Mouse (Mus musculus) bone marrow macrophage, adult 2 months (primary cell): ENCODE data around the gene Ccdc85c. TPM values are rescaled to one million over a fixed set of nuclear protein-coding genes. Genes with fewer than 3 reads are reported as not detected.

ENCODE experiments used
- H3K27ac ChIP-seq: 2 replicates; pipeline ENCODE4 v1.5.1; 2012; ENCODE audit warnings: low read depth, low read length; ENCODE audit not compliant: insufficient read depth
- H3K4me1 ChIP-seq: 2 replicates; pipeline ENCODE4 v1.6.1; 2012; ENCODE audit warnings: low read length; ENCODE audit not compliant: control insufficient read depth, insufficient read depth
- H3K4me3 ChIP-seq: 2 replicates; pipeline ENCODE4 v1.5.1; 2012; ENCODE audit warnings: mild to moderate bottlenecking, low read length, moderate library complexity; ENCODE audit not compliant: insufficient read depth
- CTCF ChIP-seq: IDR thresholded peaks from 2 replicates; pipeline ENCODE4 v1.5.1; 2012; ENCODE audit warnings: low read depth, mild to moderate bottlenecking, low read length, moderate library complexity
- POLR2A ChIP-seq: IDR thresholded peaks from 2 replicates; pipeline ENCODE4 v1.6.1; 2012; ENCODE audit warnings: mild to moderate bottlenecking, low read depth, low read length, borderline replicate concordance
- polyA plus RNA-seq: library from polyadenylated mRNA; stranded (reverse); fragments of >200 nt; gene quantifications from 2 replicates; pipeline ENCODE4 v1.2.4, GENCODE M21; 2012; ENCODE audit not compliant: missing spikeins, insufficient read depth, insufficient read length

Ccdc85c gene
- polyA plus RNA-seq, 1 experiment, result 0.25 TPM

DNA sequence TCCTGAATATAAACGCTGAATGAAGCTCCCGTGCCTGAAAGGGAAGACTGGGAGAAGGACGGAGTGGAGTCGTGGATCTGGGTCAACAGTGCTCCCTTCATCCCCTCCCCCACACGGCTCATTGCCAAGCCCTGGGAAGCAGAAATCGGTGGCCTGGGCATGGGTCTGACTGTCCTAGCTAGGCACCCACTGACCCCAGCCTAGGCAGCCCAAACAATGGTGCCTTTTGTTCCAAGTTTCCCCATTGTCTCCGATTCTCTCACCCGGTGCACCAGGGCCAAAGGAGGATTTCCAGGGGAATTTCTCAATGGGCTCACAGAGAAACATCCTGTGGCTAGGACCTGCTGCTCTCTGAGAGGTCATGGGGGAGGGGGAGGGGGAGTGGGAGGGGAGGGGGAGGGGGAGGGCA lies 19.7 kb downstream of the Ccdc85c start:
- TF ChIP-seq CTCF (no peak), POLR2A (no peak)
- no peaks in the 10 kb centered on the region for H3K4me1 ChIP-seq
- H3K27ac ChIP-seq, result no peak overlapping the region
- H3K4me3 ChIP-seq, result no peak overlapping the region

GRCm38 (mm10) chr12:108253042-108253441 lies 22.2 kb downstream of the Ccdc85c start:
- Histone ChIP-seq H3K4me3 (no peak overlapping the region), H3K27ac (no peak overlapping the region), H3K4me1 (no peaks in the 10 kb centered on the region)
- no peak for TF ChIP-seq CTCF
- TF ChIP-seq POLR2A, result no peak

DNA sequence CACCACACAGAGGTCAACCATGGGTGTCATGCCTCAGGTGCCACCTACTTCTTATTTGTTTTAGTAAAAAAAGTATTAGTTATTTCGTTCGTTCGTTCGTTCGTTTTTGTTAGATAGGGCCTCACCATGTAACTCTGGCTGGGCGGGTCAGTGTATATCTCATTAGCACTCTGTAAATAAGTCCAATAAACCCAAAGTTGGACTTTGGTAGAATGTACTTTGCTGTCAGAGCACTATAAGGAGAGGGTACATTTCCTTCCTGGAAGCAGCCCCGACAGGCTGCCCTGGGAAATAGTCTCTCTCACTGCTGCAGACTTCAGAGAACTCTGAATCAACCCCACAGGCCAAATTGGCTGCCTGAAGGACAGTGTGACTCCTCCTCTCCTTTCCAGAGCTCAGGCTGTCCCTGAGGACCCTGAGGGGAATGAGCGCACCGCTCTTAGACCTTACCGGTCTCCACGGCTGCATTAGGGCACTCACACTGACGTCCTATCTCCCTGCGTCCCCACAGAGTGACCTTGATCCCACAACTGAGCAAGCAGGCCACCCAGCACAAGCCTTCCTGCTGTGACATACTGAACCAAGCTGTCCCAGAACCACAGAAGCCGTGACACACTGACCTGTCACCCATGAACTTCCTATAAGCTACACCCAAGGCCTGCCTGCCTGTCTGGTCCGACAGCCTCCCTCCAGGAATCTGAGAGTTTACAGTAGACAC lies 23.2 kb downstream of the Ccdc85c start:
- TF ChIP-seq CTCF (no peak), POLR2A (no peak)
- H3K4me3 ChIP-seq, result no peak overlapping the region
- no peaks in the 10 kb centered on the region for H3K4me1 ChIP-seq

DNA sequence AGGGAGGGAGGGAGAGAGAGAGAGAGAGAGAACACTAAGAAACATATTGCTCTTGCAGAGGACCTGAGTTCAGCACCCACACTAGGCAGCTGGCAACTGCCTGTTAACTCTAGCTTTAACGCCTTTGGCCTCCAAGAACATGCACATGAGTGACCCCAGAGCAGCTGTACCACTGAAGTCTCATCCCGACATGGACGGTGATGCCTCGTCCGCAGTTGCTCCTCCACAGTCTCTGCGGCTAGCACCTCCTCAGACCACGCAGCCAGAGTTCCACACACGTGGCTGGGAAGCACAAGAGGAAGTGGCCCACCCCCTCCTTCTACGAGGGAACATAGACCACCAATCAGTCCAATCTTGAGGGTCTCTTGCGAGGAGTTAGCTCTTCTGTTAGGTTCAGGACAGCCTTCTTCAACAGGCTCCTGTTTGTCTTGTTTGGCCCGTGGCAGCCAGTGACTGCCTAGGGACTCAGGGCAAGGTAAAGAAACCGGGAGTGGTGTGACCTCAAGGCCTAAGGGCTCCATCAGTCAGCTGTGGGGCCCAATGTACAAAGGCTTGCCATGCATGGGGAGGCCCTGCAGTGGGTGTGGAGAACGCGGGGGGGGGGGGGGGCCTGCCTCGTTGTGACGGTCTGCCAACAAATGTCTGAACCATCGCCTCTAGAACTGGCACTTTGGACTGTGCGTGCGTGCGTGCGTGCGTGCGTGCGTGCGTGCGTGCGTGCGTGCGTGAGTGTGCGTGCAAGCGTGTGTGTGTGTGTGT lies 24.0 kb downstream of the Ccdc85c start:
- no peak overlapping the region for H3K27ac ChIP-seq
- H3K4me1 ChIP-seq, result no peaks in the 10 kb centered on the region
- TF ChIP-seq POLR2A (no peak), CTCF (no peak)
- H3K4me3 ChIP-seq, result no peak overlapping the region

More for the DNA sequence above, 23.2 kb downstream of the Ccdc85c start:
- no peak overlapping the region for H3K27ac ChIP-seq

DNA sequence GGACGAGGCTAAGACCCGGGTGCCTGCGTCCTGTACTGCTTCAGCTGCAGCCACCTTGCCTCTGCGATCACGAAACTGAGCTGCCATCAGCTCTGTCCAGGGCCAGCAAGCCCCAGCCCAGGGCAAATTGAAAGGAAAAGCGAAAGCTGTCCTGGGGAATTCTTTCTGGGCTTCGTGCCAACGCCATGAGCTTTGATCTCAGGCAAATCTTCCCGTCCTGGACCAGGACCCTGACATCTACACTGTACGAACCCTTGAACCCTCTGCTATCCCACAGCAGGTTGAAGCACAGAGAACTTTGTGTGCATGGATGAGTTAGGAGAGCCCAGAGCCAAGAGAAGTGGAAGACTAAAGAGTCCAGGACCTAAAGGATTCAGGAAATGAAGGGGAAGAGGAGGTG lies 25.7 kb downstream of the Ccdc85c start:
- Histone ChIP-seq H3K4me1 (peaks cover 6% of the 10 kb centered on the region), H3K4me3 (no peak overlapping the region)

DNA sequence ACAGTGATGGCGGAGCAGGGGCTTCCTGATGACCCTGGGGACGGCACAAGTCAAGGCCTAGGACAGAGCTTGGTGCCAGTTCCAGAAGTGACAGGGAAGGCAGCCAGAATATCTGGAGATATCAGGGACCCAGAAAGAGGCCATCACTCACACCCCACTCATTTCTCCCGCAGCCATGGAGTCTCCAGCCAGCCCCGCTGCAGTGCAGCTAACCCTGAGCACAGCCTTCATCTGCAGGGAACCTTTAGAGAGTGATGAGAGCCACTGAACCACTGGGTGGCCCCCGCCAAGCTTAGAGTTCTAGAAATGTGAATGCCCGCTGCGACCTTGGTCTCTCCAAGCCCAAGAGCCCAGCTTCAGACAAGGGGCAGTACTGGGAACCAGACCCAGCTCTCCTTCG lies 26.2 kb downstream of the Ccdc85c start:
- no peak overlapping the region for H3K27ac ChIP-seq
- no peak overlapping the region for H3K4me3 ChIP-seq
- TF ChIP-seq CTCF (no peak), POLR2A (no peak)
- peaks cover 6% of the 10 kb centered on the region for H3K4me1 ChIP-seq

More for the DNA sequence above, 25.7 kb downstream of the Ccdc85c start:
- TF ChIP-seq POLR2A (no peak), CTCF (no peak)
- H3K27ac ChIP-seq, result no peak overlapping the region

DNA sequence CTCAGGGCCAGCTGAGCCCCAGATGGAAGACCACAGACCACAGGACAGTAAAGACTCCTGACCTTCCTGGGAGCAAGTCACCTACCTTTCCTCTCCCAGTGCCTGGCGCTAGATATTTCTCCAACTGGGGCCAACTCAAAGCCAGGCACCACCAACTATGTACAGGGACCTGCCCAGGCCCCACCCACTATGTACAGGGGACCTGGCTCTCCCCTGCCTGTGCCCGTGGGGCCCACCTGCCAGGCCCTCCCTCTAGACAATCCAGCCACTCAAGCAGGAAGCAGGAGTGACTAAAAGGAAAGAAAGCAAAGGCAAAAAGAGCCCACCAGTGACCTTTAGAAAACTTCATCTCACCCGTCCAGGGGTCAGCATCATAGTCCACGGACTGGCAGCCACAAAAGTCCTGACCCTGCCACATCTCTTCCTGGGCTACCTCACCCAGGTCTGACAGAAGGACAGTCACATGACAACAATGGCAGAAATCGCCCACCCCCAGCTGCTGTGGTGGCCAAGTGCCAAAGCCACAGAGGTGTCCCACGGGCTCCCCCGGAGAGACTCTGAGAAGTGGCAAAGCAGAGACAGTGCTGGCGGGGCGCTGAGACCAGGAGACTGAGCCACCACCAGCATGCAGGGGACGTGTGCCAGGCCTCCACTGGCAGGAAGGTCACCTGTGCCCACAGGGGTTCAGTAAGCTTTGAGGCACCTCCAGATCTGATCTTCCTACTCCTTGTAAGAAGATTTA lies 28.3 kb downstream of the Ccdc85c start:
- no peak overlapping the region for H3K27ac ChIP-seq
- no peak for TF ChIP-seq CTCF
- H3K4me3 ChIP-seq, result no peak overlapping the region
- peaks cover 6% of the 10 kb centered on the region for H3K4me1 ChIP-seq

DNA sequence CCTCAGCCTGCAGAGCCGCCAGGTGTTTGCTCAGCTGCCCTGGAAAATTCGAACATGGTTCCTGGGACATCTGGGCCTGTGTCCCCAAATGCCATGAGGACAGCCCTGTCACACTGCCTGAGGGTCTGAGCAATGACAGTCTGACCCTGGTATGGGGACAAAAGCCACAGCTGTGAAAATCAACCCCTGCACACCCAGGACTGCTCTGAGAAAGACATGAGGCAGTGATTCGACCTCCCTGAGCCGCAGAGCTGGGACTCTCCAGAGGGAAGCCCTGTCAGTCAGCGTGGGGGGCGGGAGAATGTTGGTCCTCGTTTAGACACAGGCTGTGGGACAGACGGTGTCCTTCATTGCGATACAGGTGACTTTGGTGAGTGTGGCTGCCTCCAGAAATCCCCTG lies 29.6 kb downstream of the Ccdc85c start:
- Histone ChIP-seq H3K27ac (no peak overlapping the region), H3K4me1 (peaks cover 6% of the 10 kb centered on the region), H3K4me3 (no peak overlapping the region)
- TF ChIP-seq CTCF (no peak), POLR2A (no peak)

DNA sequence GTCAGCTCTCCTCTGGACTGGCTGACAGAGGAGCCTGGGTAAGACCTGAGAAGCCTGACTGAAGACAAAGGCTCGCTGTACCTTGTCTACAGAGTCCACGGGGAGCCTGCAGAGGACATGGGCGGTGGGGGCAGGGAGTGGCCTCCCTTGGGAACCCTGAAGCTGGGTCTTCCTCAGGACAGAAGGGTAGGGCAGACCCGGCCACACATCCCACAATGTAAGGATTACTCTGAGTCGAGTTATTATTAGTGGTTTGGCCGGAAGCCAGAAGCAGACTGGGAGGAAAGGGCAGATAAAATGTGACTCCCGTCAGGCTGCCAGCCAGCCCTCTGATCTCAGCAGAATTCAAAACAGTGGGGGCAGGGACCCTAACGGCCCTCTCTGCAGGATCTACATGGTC lies 30.4 kb downstream of the Ccdc85c start:
- TF ChIP-seq CTCF (no peak), POLR2A (no peak)
- Histone ChIP-seq H3K27ac (no peak overlapping the region), H3K4me1 (peaks cover 6% of the 10 kb centered on the region), H3K4me3 (no peak overlapping the region)

GRCm38 (mm10) chr12:108242243-108242745 lies 32.9 kb downstream of the Ccdc85c start:
- no peak overlapping the region for H3K4me3 ChIP-seq
- peaks cover 6% of the 10 kb centered on the region for H3K4me1 ChIP-seq
- H3K27ac ChIP-seq, result no peak overlapping the region
- TF ChIP-seq POLR2A (no peak), CTCF (no peak)
